Mouse (Mus musculus): ENCODE data around the gene Zfp655.
"Not testable (repeated sequence)": the region's sequence is repeated elsewhere in the genome, so short reads cannot be mapped to it uniquely, and the experiment has no call there.

Zfp655 gene

GRCm38 (mm10) chr5:145223395-145223794, 8.1 kb upstream of the Zfp655 start:
- no peak for DNase-seq

- DNase-seq = no peak
Measured at GRCm38 (mm10) chr5:145226453-145226852, 5.1 kb upstream of the Zfp655 start.

GRCm38 (mm10) chr5:145229283-145229682, 2.2 kb upstream of the Zfp655 start:
- not testable (repeated sequence) for DNase-seq

GRCm38 (mm10) chr5:145230641-145231040, 874 bp upstream of the Zfp655 start:
- DNase-seq = no peak

- DNase-seq = no peak
Measured at GRCm38 (mm10) chr5:145231893-145232411, 437 bp downstream of the Zfp655 start.

- peak; percentile 22 for DNase-seq
Measured at GRCm38 (mm10) chr5:145234636-145235035, 3.1 kb downstream of the Zfp655 start.

- DNase-seq = no peak
Measured at GRCm38 (mm10) chr5:145249520-145249919, 18.0 kb downstream of the Zfp655 start.

- not testable (repeated sequence) for DNase-seq
Measured at GRCm38 (mm10) chr5:145273568-145273967, 42.1 kb downstream of the Zfp655 start.

GRCm38 (mm10) chr5:145279948-145280347, 48.4 kb downstream of the Zfp655 start:
- DNase-seq = no peak

- peak; percentile 92 for DNase-seq
Measured at GRCm38 (mm10) chr5:145280371-145281143, 49.0 kb downstream of the Zfp655 start, which contains the start of gene Zscan25. Zscan25 (plus strand) TSS chr5:145280500.

GRCm38 (mm10) chr5:145288382-145288781, 56.9 kb downstream of the Zfp655 start:
- DNase-seq = no peak

- DNase-seq = no peak
Measured at GRCm38 (mm10) chr5:145290697-145291096, 59.2 kb downstream of the Zfp655 start.

- DNase-seq = no peak
Measured at GRCm38 (mm10) chr5:145292398-145292797, 60.9 kb downstream of the Zfp655 start.
